Mouse (Mus musculus) CD4-positive helper T cell, adult 2 months (primary cell): Measurements from ENCODE around the gene Fbxo44.
"Not testable (repeated sequence)": the region's sequence is repeated elsewhere in the genome, so short reads cannot be mapped to it uniquely, and the experiment has no call there.

ENCODE experiments used
- DNase-seq: peaks from one replicate; pipeline ENCODE4 v3.0.0-alpha.2; 2012; ENCODE audit warnings: low read depth, missing footprints, low spot score

Gene Fbxo44

DNA sequence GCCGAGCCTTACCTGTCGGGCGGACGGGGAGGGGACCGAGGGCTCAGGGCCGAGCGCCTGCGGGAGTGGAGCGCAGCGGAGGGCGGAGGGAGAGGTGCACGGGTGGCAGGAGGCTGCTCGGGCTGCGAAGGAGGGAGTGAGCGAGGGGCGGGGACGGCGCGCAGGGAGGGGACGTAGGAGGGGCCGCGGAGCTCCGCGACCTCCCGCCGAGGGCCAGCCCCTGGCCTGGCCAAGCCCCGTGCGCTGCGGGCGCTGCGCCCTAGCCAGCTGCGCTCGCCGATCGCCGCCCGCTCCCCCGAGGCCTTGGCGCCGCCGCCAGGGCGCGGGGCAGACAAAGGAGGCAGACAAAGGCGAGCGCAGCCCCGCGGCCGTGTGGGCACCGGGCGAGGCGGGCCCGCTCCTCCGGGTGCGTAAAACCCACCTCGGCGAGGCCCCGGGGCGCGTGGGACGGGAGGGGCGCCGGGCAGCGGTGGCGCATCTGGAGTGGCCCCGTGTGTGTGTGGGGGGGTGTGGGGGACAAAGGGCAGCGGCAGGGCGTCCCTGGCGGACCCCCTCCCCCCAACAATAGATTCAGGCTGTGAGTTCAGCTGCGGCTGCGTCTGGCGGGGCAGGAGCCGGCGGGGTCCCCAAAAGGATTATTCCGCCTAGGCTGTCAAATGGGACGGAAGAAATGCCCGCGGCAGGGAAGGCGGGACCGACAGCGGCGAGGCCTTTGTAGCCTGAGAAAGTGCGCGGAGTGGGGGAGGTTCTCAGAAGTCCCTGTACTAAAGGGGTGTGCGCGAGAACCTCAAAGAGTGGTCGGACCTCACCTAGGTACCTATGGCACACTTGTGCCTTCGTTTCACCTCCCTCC is 29.5 kb downstream of the Fbxo44 start, which contains the start of gene Draxin:
Draxin (minus strand) TSS at position 138 of the 853 bp plus-strand sequence.
- no peak for DNase-seq

DNA sequence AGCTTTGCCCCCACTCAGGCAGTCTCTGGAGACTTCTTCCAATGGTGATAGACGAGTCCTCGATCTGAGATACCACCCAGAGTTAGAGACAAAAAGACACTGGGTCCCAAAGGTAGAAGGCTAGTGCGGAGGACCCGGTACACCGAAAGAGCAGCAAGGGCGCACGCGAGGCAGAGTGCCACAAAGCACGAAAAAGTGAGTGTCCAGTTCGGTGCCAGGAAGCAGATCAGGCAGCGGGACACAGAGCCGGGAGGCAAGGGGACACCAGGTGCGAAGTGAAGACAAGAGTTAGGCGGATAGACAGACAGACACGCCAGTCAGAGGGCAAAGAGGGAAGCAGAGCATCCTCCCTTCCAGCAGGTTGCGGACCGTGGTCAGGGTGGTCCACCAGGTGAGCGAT is 30.1 kb downstream of the Fbxo44 start, which contains the start of gene Mad2l2:
Mad2l2 (plus strand) TSS at position 252 of the 400 bp plus-strand sequence.
- DNase-seq = no peak

DNA sequence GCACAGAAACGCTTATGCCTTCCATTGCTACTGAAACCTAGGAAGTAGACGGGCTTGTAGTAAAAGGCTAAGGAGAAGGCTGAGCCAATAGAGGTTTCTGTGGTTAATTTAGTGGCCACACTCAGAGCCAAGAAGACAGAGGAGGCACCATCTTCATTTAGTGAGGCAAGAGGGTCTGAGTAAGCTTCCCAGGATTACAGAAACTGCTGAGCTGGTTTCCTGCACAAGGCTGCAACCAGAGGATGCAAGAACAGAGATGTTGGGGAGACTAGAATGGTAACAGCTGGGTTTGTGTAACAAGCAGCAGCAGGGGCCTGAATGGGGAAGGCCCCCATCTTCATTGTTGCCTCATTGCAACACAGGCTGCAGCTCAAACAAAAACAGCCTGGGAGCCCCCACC is 31.6 kb downstream of the Fbxo44 start:
- DNase-seq = no peak

DNA sequence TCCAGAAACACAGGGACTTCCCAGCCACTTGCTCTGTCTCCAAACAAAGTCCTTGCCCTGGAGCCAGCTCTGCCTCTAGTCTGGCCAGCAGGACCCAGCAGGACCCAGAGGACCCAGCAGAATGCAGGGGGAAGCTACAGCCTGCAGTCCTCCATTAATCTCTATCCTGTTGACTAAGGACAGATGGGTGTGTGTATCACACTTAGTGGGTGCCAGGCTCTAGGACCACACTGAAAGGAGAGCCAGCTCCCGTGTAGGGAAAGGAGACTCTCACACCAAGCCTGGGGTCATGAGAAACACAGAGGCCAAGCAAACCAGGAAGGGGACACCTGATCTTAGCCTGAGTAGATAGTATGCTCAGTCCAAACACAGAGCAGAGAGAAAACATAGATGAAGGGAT is 32.0 kb downstream of the Fbxo44 start:
- DNase-seq = no peak

DNA sequence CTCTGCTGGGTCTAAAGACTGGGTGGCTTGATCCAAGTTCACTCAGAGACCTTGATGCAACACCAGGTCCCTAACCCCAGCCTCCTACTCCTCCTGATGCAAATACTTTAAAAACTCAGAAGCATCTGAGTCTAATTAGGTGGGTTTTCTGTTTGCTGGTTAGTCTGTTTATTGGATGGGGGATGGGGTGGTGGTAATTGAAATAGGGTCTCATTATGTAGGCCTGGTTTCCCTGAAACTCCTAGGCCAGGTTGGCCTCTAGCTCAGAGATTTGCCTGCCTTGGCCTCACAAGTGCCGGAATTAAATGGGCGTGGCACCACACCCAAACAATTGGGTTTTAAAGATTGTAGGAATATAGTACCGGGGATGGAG is 37.6 kb downstream of the Fbxo44 start:
- DNase-seq = no peak

DNA sequence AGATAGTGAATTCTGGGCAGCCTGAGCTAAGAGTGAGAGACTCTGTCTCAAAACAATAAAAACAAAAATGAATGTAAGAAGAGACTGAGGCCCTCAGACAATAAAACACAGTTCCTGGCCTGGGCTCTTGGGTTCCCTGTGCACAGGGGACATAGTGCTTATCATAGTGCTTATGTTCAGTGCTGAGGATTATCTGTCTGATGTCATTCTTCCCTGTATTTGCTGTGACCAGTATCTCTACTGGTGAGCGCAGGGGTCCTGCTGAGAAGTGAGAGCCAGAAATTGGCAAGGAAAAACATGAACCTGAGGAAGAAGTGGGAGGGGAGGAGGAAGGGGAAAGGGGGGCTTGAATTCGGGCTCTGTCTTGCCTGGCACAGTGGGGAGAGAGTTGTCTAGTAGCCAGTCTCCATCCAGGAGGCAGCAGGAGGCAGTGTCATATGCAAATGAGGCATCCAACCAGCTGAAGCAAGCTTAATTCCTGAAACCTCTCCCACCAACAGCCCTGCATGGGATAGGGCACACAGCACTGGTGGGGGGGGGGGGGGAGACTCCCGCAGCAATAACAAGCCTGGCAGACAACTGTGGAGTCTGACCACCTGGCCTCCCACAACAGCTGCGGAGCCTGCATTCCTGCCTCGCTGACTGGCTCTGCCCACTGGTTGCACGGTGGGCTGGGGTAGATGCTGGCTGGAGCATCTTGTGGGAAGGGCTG is 38.1 kb downstream of the Fbxo44 start:
- DNase-seq = no peak

DNA sequence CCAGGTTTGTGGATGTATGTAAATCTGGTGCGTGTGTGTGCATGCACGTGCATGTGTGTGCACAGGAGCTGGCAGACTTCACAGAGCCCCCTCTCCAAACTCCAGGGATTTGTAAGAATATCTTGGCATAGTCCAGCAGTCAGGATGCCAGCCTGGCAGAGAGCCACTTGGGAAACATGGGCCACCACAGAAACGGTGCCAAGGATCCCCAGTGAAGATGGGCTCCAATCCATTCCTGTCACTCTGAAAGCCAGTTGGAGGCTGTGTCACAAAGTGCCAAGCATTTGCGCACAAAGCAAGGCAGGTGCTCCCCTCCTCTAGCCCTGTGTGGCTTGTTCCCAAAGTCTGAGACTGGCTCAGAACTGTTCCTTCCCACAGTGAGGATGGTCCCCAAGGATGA is 38.9 kb downstream of the Fbxo44 start:
- no peak for DNase-seq

DNA sequence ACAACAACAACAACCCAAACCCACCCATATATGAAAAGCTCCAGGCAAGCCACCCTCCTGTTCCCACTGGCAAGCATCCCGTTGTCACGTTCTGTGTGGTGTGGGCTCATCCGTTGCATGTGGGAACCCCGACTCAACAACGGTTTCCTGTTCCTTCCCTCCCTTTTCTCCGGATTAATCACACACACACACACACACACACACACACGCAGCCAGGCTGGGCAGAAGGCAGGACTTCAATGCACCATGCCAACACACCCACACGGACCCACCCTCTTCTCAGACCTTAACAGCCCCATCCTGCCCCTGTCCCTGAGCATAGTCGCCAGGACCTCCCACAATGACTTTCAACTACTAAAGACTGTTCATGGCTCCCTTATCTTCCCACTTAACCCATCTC is 39.7 kb downstream of the Fbxo44 start:
- DNase-seq = no peak

DNA sequence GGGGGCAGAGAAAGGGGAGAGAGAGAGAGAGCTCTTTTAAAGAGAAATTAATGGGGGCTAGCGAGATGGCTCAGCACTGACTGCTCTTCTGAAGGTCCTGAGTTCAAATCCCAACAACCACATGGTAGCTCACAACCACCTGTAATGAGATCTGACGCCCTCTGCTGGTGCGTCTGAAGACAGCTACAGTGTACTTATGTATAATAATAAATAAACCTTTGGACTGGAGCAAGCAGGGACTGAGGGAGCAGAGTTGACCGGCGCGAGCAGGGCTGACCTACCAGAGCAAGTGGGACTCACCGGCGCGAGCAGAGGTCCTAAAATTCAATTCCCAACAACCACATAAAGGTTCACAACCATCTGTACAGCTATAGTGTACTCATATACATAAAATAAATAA is 40.7 kb downstream of the Fbxo44 start:
- not testable (repeated sequence) for DNase-seq

DNA sequence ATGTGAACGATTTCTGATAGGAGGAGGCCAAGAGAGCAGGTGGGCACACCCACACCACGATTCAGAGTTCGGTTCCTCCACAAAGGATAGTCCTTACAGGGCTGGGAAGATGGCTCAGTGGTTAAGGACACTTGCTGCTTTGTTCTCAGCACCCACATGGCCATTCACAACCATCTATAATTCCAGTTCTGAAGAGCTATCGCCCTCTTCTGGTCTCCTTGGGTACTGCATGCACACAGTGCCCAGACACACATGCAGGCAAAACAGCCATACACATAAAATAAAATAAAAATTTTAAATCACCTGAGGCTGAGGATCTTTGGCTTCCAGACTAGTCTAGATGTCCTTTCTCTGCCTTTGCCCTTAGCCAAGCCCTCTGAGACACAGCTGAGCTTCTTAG is 42.9 kb downstream of the Fbxo44 start:
- no peak for DNase-seq

DNA sequence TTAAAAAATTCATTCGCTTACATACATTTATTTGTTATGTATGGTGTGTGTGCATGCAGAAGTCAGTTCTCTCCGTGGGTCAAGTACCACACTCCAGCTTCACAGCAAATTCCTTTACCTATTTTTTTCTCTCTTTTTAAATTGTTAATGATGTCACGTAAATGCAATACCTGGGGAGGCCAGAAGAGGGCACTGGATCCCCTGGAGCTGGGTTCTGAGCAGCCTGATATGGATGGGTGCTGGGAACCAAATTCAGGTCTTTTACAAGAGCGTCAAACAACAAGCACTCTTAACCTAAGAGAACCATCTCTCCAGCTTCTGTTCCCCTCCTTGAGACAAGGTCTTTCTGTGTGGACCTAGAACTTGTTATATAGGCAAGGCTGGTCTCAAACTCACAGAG is 43.6 kb downstream of the Fbxo44 start:
- peak; percentile 23 for DNase-seq

DNA sequence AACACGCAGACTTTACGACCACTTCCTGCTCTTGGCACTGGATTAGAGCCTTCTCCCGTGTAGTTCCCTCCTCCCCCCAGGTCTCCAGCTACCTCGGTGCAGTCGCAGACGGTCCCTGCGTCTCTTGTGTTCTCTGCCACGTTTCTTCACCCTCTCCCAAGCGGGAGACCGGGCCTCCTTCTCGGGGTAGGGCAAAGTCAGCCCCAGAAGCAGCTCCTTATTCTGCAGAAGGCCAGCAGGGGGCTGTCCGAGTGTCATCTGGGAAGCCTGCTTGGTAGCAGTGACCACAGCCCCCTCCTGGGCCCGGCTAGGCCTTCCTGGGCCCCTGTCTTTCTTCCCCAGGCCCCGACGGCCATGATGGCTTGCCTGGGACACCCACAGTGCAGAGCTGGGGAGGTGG is 44.8 kb downstream of the Fbxo44 start:
- DNase-seq = peak; percentile 44

DNA sequence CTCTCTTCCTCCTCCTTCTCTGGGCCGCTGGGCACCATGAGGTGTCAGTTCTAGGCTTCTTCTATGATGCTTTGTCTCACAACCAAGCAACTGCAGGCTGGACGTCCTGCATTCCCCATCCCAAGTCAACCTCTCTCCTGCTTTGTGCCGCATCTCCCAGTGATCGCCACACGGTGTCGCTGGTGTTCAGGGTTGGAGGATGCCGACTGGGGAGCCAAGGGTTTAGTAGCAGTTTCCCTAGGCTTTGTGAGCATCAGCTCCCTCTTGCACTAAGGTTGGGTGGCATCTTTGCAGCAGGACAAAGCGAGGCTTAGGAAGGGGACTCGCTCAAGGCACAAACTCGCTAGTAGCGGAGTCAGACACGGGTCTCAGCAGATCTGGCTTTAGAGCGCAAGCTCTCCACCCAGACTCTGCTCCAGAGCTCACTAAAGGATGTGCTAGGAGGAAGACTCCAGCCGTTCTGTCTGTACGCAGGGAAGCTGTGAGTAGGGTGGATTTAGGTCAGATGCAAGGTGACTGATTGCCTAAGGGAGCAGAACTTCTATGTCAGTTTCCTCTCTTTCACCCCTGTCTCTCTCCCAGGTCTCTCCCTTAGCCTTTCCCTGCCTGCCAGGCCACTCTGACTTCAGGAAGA is 45.4 kb downstream of the Fbxo44 start:
- DNase-seq = peak; percentile 75

DNA sequence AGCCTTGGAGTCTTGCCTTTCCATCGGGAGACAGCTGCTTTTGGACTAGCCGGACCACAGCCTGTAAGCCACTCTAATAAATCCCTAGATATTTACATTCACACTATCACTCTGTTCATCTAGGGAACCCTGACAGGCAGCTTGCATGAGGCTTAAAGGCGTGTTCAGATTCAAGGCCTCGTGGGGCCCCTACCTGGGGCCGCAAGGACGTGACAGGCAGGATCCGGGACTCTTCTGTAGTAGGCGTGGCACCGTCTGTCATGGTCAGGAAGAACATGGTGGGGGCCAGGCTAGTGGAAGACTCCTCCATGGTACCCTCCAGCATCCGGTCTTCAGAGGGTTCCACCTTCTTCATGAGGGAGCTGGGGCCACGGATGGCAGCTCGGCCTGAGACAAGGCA is 47.8 kb downstream of the Fbxo44 start:
- no peak for DNase-seq

DNA sequence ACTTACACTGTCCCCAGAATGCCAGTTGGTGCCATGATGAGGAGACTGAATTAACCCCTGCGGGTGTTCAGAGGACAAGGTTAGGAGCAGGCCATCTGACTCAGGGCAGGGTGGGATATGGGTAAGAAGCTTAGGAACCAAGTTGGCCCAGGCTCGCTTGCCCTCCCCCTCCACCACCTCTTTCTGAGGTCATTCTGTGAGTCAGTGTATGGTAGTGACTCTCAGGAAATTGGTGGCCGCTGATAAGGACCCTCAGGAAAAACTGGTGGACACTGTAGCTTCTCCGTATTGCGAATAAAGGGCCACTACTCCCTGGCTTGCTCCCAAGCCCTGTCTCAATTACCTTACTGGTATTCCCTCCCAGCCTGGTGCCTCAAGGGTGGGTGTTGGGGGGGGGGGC is 51.1 kb downstream of the Fbxo44 start:
- no peak for DNase-seq

DNA sequence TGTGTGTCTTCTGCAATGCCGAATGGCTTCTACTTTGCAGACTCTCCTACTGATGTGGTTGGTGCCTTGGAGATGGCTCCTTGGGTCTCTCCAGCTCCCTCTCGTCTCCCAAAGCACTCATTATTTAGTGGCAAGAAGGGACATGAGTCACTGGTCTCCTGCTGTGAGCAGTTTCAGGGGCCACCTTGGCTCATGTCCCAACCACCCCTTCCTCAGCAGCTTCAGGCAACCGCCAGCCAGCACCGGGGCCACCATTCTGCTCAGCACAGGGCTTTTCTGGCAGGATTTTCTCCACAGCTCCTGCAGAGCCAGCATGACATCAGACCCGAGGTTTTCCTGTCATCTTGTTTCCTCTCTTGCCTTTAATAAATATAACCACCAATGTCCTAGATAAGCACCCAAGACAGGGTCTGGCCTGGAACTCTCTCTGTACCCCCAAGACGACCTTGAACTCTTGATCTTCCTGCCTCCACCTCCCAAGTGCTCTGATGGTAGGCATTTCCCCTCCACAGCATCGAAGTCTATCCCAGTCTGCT is 51.6 kb downstream of the Fbxo44 start:
- no peak for DNase-seq

DNA sequence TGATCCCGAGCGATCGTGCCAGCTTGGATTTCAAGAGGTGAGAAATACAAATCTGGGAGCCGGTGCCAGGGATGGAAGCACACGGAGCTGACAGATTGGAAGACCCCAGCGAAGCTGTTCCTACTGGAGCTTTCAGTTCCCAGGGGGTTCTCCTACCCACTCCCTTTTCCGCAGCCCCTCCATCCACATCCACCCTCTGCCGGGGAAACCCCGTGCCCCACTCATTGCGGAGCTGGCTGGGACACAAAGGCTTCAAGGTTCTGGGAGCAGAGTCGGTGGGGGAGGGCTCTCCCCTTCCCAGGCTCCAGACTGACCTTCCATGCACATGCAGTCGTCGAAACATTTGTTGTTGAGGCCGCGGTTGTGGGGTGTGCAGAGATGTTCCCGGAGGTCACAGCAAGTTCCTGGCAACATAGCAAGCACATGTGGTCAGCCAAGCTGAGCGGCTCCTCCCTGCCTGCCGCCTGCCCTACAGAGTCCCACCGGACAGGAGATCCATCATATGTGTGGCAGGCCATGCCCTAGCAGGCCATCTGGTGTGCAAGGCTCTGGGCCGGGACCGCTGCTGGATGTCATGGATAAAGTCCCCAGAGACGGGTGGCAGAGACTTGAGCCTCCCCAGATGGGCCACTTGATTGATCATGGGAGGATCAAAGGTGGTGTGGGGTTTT is 52.5 kb downstream of the Fbxo44 start:
- no peak for DNase-seq

DNA sequence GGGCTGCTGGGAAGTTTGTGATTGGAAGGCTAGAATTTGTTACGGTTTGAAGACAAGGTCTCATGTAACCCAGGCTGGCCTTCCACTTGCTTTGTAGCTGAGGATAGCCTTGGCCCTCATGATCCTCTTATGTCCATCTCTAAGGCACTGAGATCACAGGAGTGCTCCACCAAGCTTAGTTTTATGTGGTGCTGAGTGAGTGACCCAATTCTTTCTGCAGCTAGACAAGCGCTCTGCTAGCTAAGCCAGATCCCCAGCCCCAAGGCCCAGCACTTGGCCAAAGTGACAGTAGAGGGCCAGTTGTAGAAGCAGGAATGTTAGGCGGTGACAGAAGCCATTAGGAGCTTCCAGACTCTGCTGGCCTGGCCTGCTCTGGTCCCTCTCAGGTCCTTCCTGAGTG is 56.1 kb downstream of the Fbxo44 start:
- DNase-seq = no peak
